8 mouse cellular contexts compared by ENCODE assay signal in genomic region chr19:31971998-31972397, GRCm38 (mm10).
DNase-seq lines count a peak whose midpoint lies in the region; ATAC-seq lines count a peak whose summit lies in the region.

No protein-coding gene starts in this region.

- no peaks in the 10 kb centered on the region for H3K36me3 ChIP-seq in limb, embryonic 11.5 days (ENCODE audit: control insufficient read depth, insufficient read depth, low read length)

- H3K9ac ChIP-seq in limb, embryonic 11.5 days (ENCODE audit: low read length), result no peak overlapping the region

- no peak overlapping the region for H3K4me3 ChIP-seq in limb, embryonic 11.5 days (ENCODE audit: low read depth, low read length)

- DNase-seq in 3134 (ENCODE audit: extremely low read depth, insufficient read length, low spot score), result peak; percentile 13
- DNase-seq in adrenal gland, adult 8-10 months, result peak; percentile 32
- DNase-seq in embryo, embryonic 11.5 days (ENCODE audit: low read depth, low spot score), result peak; percentile 72
- peak; percentile 71 to 90 for DNase-seq in heart, adult 18-20 months
- peak; percentile 44 to 80 for DNase-seq in kidney, adult 8-10 months
- peak; percentile 94 for DNase-seq in limb, embryonic 11.5 days (ENCODE audit: low spot score)
- DNase-seq in monocyte, adult 2 months (ENCODE audit: low read depth in 1 of 2, low spot score in 2 of 2), result peak; percentile 41 to 53
- peak; percentile 65 to 82 for DNase-seq in spleen, postnatal 14 days (ENCODE audit: low spot score in 2 of 2)

- WGBS in limb, embryonic 11.5 days, result 14% methylated on average over 6 of the region's 6 CpGs

- H3K4me1 ChIP-seq in limb, embryonic 11.5 days (ENCODE audit: control insufficient read depth, insufficient read depth, low read length), result no peaks in the 10 kb centered on the region

- H3K9me3 ChIP-seq in limb, embryonic 11.5 days (ENCODE audit: control insufficient read depth, low read length), result no peaks in the 10 kb centered on the region

- H3K27me3 ChIP-seq in limb, embryonic 11.5 days (ENCODE audit: control insufficient read depth, insufficient read depth, low read length), result no peaks in the 10 kb centered on the region

- ATAC-seq in limb, embryonic 11.5 days (ENCODE audit: insufficient number of reproducible peaks, low FRiP score, low TSS enrichment, low read depth), result peak; percentile 65; the same call in 1 of the 2 replicates

- no peak overlapping the region for H3K4me2 ChIP-seq in limb, embryonic 11.5 days (ENCODE audit: low read depth, severe bottlenecking)

- H3K27ac ChIP-seq in limb, embryonic 11.5 days (replicated peaks; ENCODE audit: low read depth, low read length), result no peak overlapping the region

Comparison
In these comparisons a context has a peak if more than half of its experiments do, and no peak if none do; other contexts are left out.
1. DNase-seq: peak in every context shown above with its lines; median percentile 94 in limb, embryonic 11.5 days; 80 in heart, adult 18-20 months; 74 in spleen, postnatal 14 days; 72 in embryo, embryonic 11.5 days; 62 in kidney, adult 8-10 months; 47 in monocyte, adult 2 months; 32 in adrenal gland, adult 8-10 months; 13 in 3134.